Mouse (Mus musculus): Measurements from ENCODE around the gene Ethe1.

Gene Ethe1

GRCm38 (mm10) chr7:24587330-24588105 lies at the start of gene Ethe1, which contains the start of gene Zfp575:
Gene Ethe1, plus strand, starts transcription at chr7:24587543.
Gene Zfp575, minus strand, starts transcription at chr7:24587641.
- DNase-seq (ENCODE audit: low read depth, low spot score), result peak; percentile 34

GRCm38 (mm10) chr7:24537591-24537990 lies 49.8 kb upstream of the Ethe1 start:
- DNase-seq (ENCODE audit: low read depth, low spot score), result no peak

GRCm38 (mm10) chr7:24538154-24538553 lies 49.2 kb upstream of the Ethe1 start:
- no peak for DNase-seq (ENCODE audit: low read depth, low spot score)

GRCm38 (mm10) chr7:24538701-24539100 lies 48.6 kb upstream of the Ethe1 start:
- DNase-seq (ENCODE audit: low read depth, low spot score), result no peak

GRCm38 (mm10) chr7:24539686-24540085 lies 47.7 kb upstream of the Ethe1 start:
- DNase-seq (ENCODE audit: low read depth, low spot score), result no peak

- no peak for DNase-seq (ENCODE audit: low read depth, low spot score)
Measured at GRCm38 (mm10) chr7:24544506-24544905, 42.8 kb upstream of the Ethe1 start.

- no peak for DNase-seq (ENCODE audit: low read depth, low spot score)
Measured at GRCm38 (mm10) chr7:24546068-24546614, 41.2 kb upstream of the Ethe1 start, which contains the start of the genes Pinlyp and Xrcc1. Gene Pinlyp, minus strand, starts transcription at chr7:24546118. Gene Xrcc1, plus strand, starts transcription at chr7:24546289.

- peak; percentile 99 for DNase-seq (ENCODE audit: low read depth, low spot score)
Measured at GRCm38 (mm10) chr7:24546634-24547389, 40.5 kb upstream of the Ethe1 start.

- no peak for DNase-seq (ENCODE audit: low read depth, low spot score)
Measured at GRCm38 (mm10) chr7:24547534-24548036, 39.8 kb upstream of the Ethe1 start.

GRCm38 (mm10) chr7:24551985-24552759 lies 35.2 kb upstream of the Ethe1 start:
- no peak for DNase-seq (ENCODE audit: low read depth, low spot score)

GRCm38 (mm10) chr7:24555786-24556185 lies 31.6 kb upstream of the Ethe1 start:
- no peak for DNase-seq (ENCODE audit: low read depth, low spot score)

- no peak for DNase-seq (ENCODE audit: low read depth, low spot score)
Measured at GRCm38 (mm10) chr7:24561450-24561849, 25.9 kb upstream of the Ethe1 start.

GRCm38 (mm10) chr7:24563191-24563836 lies 24.0 kb upstream of the Ethe1 start:
- DNase-seq (ENCODE audit: low read depth, low spot score), result no peak

- no peak for DNase-seq (ENCODE audit: low read depth, low spot score)
Measured at GRCm38 (mm10) chr7:24563837-24564206, 23.5 kb upstream of the Ethe1 start.

GRCm38 (mm10) chr7:24564607-24565265 lies 22.6 kb upstream of the Ethe1 start:
- DNase-seq (ENCODE audit: low read depth, low spot score), result peak; percentile 39

GRCm38 (mm10) chr7:24565627-24566026 lies 21.7 kb upstream of the Ethe1 start:
- no peak for DNase-seq (ENCODE audit: low read depth, low spot score)

GRCm38 (mm10) chr7:24566206-24566605 lies 21.1 kb upstream of the Ethe1 start:
- DNase-seq (ENCODE audit: low read depth, low spot score), result no peak

GRCm38 (mm10) chr7:24568512-24568911 lies 18.8 kb upstream of the Ethe1 start:
- no peak for DNase-seq (ENCODE audit: low read depth, low spot score)

GRCm38 (mm10) chr7:24571071-24571470 lies 16.3 kb upstream of the Ethe1 start:
- DNase-seq (ENCODE audit: low read depth, low spot score), result no peak

GRCm38 (mm10) chr7:24572455-24572854 lies 14.9 kb upstream of the Ethe1 start:
- DNase-seq (ENCODE audit: low read depth, low spot score), result no peak

Measured in skeletal muscle tissue, adult 2 months (tissue).